Mouse (Mus musculus) stomach, embryonic 15.5 days (tissue): Measurements from ENCODE around the gene Sertad3. TPM values are rescaled to one million over a fixed set of nuclear protein-coding genes. Genes with fewer than 3 reads are reported as not detected.
A peak's percentile ranks its signal among the peaks of the same experiment; 100 is the strongest.

Experiments
- ATAC-seq: fragments of 200-750 bp; cut with Nextera tagmentation; 2 replicates; pipeline ENCODE4 v1.8.0; 2017; ENCODE audit warnings: low read depth, moderate number of reproducible peaks, moderate TSS enrichment; ENCODE audit not compliant: insufficient read depth, low FRiP score
- H3K27ac ChIP-seq: fragments of 300-500 bp; sonication (generic); 2 replicates; pipeline ENCODE4 v1.5.1; 2015; ENCODE audit warnings: mild to moderate bottlenecking, inconsistent platforms
- H3K27me3 ChIP-seq: fragments of 300-500 bp; sonication (generic); replicated peaks from 2 replicates; pipeline ENCODE4 v1.6.1; 2015; ENCODE audit warnings: inconsistent platforms
- H3K36me3 ChIP-seq: fragments of 300-500 bp; sonication (generic); 2 replicates; pipeline ENCODE4 v1.6.1; 2015; ENCODE audit warnings: inconsistent platforms
- H3K4me1 ChIP-seq: fragments of 300-500 bp; sonication (generic); 2 replicates; pipeline ENCODE4 v1.6.1; 2015; ENCODE audit warnings: inconsistent platforms
- H3K4me2 ChIP-seq: fragments of 300-500 bp; sonication (generic); 2 replicates; pipeline ENCODE4 v1.6.1; 2015; ENCODE audit warnings: mild to moderate bottlenecking, inconsistent platforms
- H3K4me3 ChIP-seq: fragments of 300-500 bp; sonication (generic); replicated peaks from 2 replicates; pipeline ENCODE4 v1.5.1; 2015; ENCODE audit warnings: inconsistent platforms
- H3K9ac ChIP-seq: fragments of 300-500 bp; sonication (generic); 2 replicates; pipeline ENCODE4 v1.6.1; 2015; ENCODE audit warnings: inconsistent platforms
- H3K9me3 ChIP-seq: fragments of 300-500 bp; sonication (generic); 2 replicates; pipeline ENCODE4 v1.6.1; 2016; ENCODE audit warnings: inconsistent platforms
- WGBS: fragments of 180-500 bp; shearing (Covaris S2); methylation state at CpG from one replicate; pipeline ENCODE4 v1.1.7; 2015; 5-methylcytosine and 5-hydroxymethylcytosine counted together
- polyA plus RNA-seq: library from polyadenylated mRNA; unstranded; fragments of >200 nt; fragmentation: Nextera tagmentation; extraction: Ambion mirVana; gene quantifications from 2 replicates; pipeline ENCODE4 v1.2.1, GENCODE M21; 2015

The Sertad3 gene
- polyA plus RNA-seq, 1 experiment from 2014 or later = 35.1 TPM

- H3K4me1 ChIP-seq = peaks cover 18% of the 10 kb centered on the region
- peak; percentile 45 for ATAC-seq
- H3K4me2 ChIP-seq = peak overlapping the region; percentile 98
- peak overlapping the region; percentile 53; the same call in 1 of the 2 replicates for H3K9ac ChIP-seq
- no peaks in the 10 kb centered on the region for H3K9me3 ChIP-seq
- H3K27me3 ChIP-seq = peaks cover 22% of the 10 kb centered on the region
- peak overlapping the region; percentile 37; the same call in 1 of the 2 replicates for H3K27ac ChIP-seq
- 48% methylated on average over 15 of the region's 15 CpGs for WGBS
- H3K4me3 ChIP-seq = peak overlapping the region; percentile 60
- H3K36me3 ChIP-seq = no peaks in the 10 kb centered on the region
These were observed 25.0 kb upstream of the Sertad3 start for GRCm38 (mm10) chr7:27448421-27449206.

GRCm38 (mm10) chr7:27449256-27449862, 24.2 kb upstream of the Sertad3 start:
- H3K4me2 ChIP-seq = peak overlapping the region; percentile 98; the same call in 1 of the 2 replicates
- ATAC-seq = no peak
- 0 out of 2 replicates have a peak overlapping the region, but pooled peaks have one; percentile 37 for H3K27ac ChIP-seq

GRCm38 (mm10) chr7:27451359-27451758, 22.2 kb upstream of the Sertad3 start:
- no peak for ATAC-seq

More at GRCm38 (mm10) chr7:27449256-27449862, 24.2 kb upstream of the Sertad3 start:
- no peaks in the 10 kb centered on the region for H3K36me3 ChIP-seq
- no peak overlapping the region for H3K9ac ChIP-seq
- WGBS = 57% methylated on average over 10 of the region's 10 CpGs
- H3K27me3 ChIP-seq = peaks cover 22% of the 10 kb centered on the region
- no peaks in the 10 kb centered on the region for H3K9me3 ChIP-seq
- peak overlapping the region; percentile 60; the same call in 1 of the 2 replicates for H3K4me3 ChIP-seq
- peaks cover 18% of the 10 kb centered on the region for H3K4me1 ChIP-seq

GRCm38 (mm10) chr7:27452206-27452770, 21.3 kb upstream of the Sertad3 start:
- H3K4me1 ChIP-seq = peaks cover 8% of the 10 kb centered on the region; the same call in 1 of the 2 replicates
- H3K9me3 ChIP-seq = no peaks in the 10 kb centered on the region
- no peak overlapping the region for H3K4me3 ChIP-seq
- WGBS = 58% methylated on average over 13 of the region's 13 CpGs
- H3K9ac ChIP-seq = no peak overlapping the region
- H3K36me3 ChIP-seq = no peaks in the 10 kb centered on the region
- no peak for ATAC-seq
- peaks cover 2% of the 10 kb centered on the region; the same call in 1 of the 2 replicates for H3K27me3 ChIP-seq
- no peak overlapping the region for H3K27ac ChIP-seq
- no peak overlapping the region for H3K4me2 ChIP-seq

More at GRCm38 (mm10) chr7:27451359-27451758, 22.2 kb upstream of the Sertad3 start:
- Histone ChIP-seq H3K4me1 (peaks cover 13% of the 10 kb centered on the region), H3K4me3 (no peak overlapping the region), H3K9me3 (no peaks in the 10 kb centered on the region), H3K27ac (no peak overlapping the region), H3K27me3 (peaks cover 9% of the 10 kb centered on the region), H3K4me2 (no peak overlapping the region), H3K9ac (no peak overlapping the region), H3K36me3 (no peaks in the 10 kb centered on the region)
- 91% methylated on average over 2 of the region's 2 CpGs for WGBS

- ATAC-seq = peak; percentile 57; the same call in 1 of the 2 replicates
- Histone ChIP-seq H3K9me3 (no peaks in the 10 kb centered on the region), H3K27me3 (no peaks in the 10 kb centered on the region), H3K36me3 (no peaks in the 10 kb centered on the region), H3K4me1 (no peaks in the 10 kb centered on the region), H3K4me2 (no peak overlapping the region), H3K4me3 (no peak overlapping the region), H3K9ac (no peak overlapping the region), H3K27ac (no peak overlapping the region)
- 64% methylated on average over 10 of the region's 10 CpGs for WGBS
These were observed 19.0 kb upstream of the Sertad3 start for GRCm38 (mm10) chr7:27454461-27455121.

- Histone ChIP-seq H3K36me3 (no peaks in the 10 kb centered on the region), H3K4me1 (no peaks in the 10 kb centered on the region), H3K9ac (no peak overlapping the region), H3K4me3 (no peak overlapping the region), H3K9me3 (no peaks in the 10 kb centered on the region), H3K27me3 (no peaks in the 10 kb centered on the region), H3K4me2 (no peak overlapping the region), H3K27ac (no peak overlapping the region)
- no peak for ATAC-seq
- 81% methylated on average over 3 of the region's 3 CpGs for WGBS
These were observed 18.3 kb upstream of the Sertad3 start for GRCm38 (mm10) chr7:27455273-27455672.

GRCm38 (mm10) chr7:27458614-27459013, 15.0 kb upstream of the Sertad3 start:
- Histone ChIP-seq H3K27ac (no peak overlapping the region), H3K4me1 (no peaks in the 10 kb centered on the region), H3K9me3 (no peaks in the 10 kb centered on the region), H3K4me2 (no peak overlapping the region), H3K27me3 (no peaks in the 10 kb centered on the region), H3K36me3 (no peaks in the 10 kb centered on the region), H3K9ac (no peak overlapping the region), H3K4me3 (no peak overlapping the region)
- ATAC-seq = no peak
- 86% methylated on average over 4 of the region's 4 CpGs for whole genome bisulfite sequencing

GRCm38 (mm10) chr7:27459640-27460039, 13.9 kb upstream of the Sertad3 start:
- H3K27me3 ChIP-seq = no peaks in the 10 kb centered on the region
- no peaks in the 10 kb centered on the region for H3K36me3 ChIP-seq
- H3K4me1 ChIP-seq = no peaks in the 10 kb centered on the region
- H3K4me3 ChIP-seq = no peak overlapping the region
- WGBS = 84% methylated on average over 5 of the region's 5 CpGs
- no peaks in the 10 kb centered on the region for H3K9me3 ChIP-seq
- H3K4me2 ChIP-seq = no peak overlapping the region
- H3K9ac ChIP-seq = no peak overlapping the region
- no peak overlapping the region for H3K27ac ChIP-seq
- no peak; the same call in 1 of the 2 replicates for ATAC-seq

GRCm38 (mm10) chr7:27460477-27460876, 13.1 kb upstream of the Sertad3 start:
- Histone ChIP-seq H3K9ac (no peak overlapping the region), H3K27ac (no peak overlapping the region), H3K27me3 (no peaks in the 10 kb centered on the region), H3K4me3 (no peak overlapping the region), H3K36me3 (no peaks in the 10 kb centered on the region), H3K4me1 (no peaks in the 10 kb centered on the region), H3K4me2 (no peak overlapping the region), H3K9me3 (no peaks in the 10 kb centered on the region)
- 70% methylated on average over 6 of the region's 6 CpGs for WGBS
- ATAC-seq = no peak

- H3K9ac ChIP-seq = no peak overlapping the region
- no peaks in the 10 kb centered on the region for H3K27me3 ChIP-seq
- ATAC-seq = no peak
- H3K27ac ChIP-seq = no peak overlapping the region
- H3K36me3 ChIP-seq = no peaks in the 10 kb centered on the region
- no peaks in the 10 kb centered on the region for H3K4me1 ChIP-seq
- H3K9me3 ChIP-seq = no peaks in the 10 kb centered on the region
- H3K4me3 ChIP-seq = no peak overlapping the region
- no peak overlapping the region for H3K4me2 ChIP-seq
- 27% methylated on average over 4 of the region's 4 CpGs for WGBS
These were observed 5.9 kb upstream of the Sertad3 start for GRCm38 (mm10) chr7:27467648-27468047.

GRCm38 (mm10) chr7:27471390-27472120, 2.0 kb upstream of the Sertad3 start:
- Histone ChIP-seq H3K4me1 (peaks cover 12% of the 10 kb centered on the region; the same call in 1 of the 2 replicates), H3K4me2 (no peak overlapping the region), H3K9ac (no peak overlapping the region), H3K36me3 (peaks cover 3% of the 10 kb centered on the region; the same call in 1 of the 2 replicates), H3K27ac (0 out of 2 replicates have a peak overlapping the region, but pooled peaks have one; percentile 97), H3K27me3 (no peaks in the 10 kb centered on the region), H3K9me3 (no peaks in the 10 kb centered on the region), H3K4me3 (no peak overlapping the region)
- WGBS = 89% methylated on average over 11 of the region's 11 CpGs
- no peak for ATAC-seq
